Mouse (Mus musculus) lung, postnatal 10 days (tissue): ENCODE measurements around the gene Ppp1r14b.
"Not testable (repeated sequence)": the region's sequence is repeated elsewhere in the genome, so short reads cannot be mapped to it uniquely, and the experiment has no call there.

Experiments used
- DNase-seq: peaks from one replicate; pipeline ENCODE4 v3.0.0; 2021

Ppp1r14b gene

GRCm38 (mm10) chr19:6977759-6978638, 3.2 kb downstream of the Ppp1r14b start:
- no peak for DNase-seq

- no peak for DNase-seq
Observed at GRCm38 (mm10) chr19:6978639-6978974, 3.8 kb downstream of the Ppp1r14b start.

DNA sequence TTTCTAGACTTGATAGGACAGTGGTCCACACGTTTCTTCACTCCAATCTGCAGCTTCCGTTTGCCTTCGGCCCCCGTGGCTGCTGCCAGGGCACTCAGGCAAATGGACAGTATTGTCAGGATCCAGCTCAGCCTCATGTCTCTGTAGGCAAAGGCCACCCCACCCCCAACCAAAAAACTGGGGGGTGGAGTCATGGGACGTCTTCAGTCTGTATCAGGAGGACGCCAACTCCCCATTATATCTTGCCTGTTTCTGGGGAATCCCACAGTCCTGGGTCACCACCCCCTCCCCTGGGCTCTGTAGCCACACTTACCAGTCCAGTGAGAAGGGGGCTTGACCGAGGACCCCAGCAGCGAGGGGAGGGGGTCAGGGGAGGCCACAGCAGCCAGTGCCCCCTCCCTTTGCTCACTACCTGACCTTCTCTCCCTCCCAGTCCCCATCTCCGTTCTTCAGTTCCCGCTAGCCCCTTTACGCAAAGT, 4.3 kb downstream of the Ppp1r14b start:
- DNase-seq: no peak

DNA sequence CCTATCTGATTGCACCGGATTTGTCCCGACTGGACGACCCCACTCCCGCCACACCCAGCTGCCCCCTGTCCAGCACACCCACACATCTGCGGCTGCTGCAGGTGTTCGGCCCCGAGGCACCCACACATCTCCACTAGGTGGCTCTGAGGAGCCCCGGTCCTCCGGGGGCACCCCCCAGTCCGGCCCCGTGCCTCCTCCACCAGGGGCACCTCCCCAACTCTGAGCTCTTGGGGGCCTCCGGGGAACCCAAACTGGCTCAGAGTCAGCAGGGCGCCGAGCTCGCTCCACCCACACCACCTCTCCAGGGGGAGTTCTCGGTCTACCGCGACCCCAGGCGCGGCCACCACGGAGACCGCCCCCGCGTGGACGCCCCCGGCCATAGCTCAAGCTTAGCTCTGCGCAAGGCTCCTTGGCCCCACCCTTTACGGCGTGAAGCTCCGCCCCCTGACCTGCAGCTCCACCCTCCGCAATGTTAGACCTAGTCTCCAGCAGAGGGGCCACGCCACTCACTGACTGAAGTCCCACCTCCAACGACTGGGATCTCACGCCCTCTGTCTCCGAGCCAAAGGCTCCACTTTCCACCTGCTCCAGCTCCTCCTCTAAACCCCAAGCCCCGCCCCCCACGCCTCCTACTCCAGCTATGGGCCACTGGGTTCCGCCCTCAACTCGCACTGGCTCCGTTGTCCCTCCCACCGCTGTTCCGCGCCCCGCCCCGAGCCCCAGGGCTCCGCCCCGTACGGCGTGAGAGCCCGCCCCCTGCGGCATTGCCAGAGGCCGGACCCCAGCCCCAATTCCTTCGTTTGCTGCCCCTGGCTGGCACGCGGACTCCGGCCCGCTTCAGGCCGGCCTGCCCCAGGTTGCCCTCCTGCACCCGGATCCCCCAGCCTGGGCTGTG, 5.0 kb downstream of the Ppp1r14b start:
- peak; percentile 100 for DNase-seq

- peak; percentile 99 for DNase-seq
Observed at GRCm38 (mm10) chr19:6980381-6981093, 5.8 kb downstream of the Ppp1r14b start, which contains the start of gene Fkbp2. Fkbp2 (minus strand) TSS chr19:6980501.

GRCm38 (mm10) chr19:6981465-6981864, 6.7 kb downstream of the Ppp1r14b start:
- no peak for DNase-seq

DNA sequence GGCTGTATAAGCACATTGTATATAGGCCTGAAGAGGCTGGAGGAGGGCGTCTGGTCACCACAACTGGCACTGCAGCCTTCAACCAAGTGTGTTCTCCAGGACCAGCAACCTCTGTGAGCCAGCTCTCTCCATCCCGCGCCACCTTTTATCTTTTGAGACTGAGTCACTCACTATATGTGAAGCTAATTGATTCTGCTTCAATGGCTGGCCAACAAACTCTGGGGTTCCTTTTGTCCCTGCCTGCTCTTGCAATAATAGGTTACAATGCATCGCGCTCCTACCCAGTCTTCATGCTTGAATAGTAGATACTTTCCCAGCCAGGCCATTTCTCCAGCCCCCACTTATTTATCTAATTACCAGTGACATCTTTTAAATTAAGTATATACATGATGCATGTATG, 8.9 kb downstream of the Ppp1r14b start:
- DNase-seq: no peak

DNA sequence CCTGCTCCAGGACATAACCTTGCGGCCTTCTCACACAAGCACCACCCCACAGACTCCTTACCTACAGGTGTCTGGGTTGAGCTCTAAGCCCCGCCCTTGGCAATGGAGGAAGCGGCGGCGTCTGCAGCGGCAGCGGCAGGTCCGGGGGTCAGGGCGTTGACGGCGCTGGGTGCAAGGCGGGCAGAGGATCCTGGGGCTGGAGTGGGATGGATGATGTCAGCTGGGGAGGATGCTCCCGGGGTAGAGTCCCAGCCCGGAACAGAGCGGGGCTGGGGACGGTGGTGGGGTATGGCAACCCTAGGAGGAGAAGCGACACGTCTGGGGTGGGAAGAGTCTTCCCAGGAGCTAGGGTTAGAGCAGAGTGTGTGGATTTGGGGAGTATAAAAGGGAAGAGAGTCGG, 10.5 kb downstream of the Ppp1r14b start:
- DNase-seq: no peak

GRCm38 (mm10) chr19:6985951-6986708, 11.4 kb downstream of the Ppp1r14b start:
- DNase-seq: no peak

GRCm38 (mm10) chr19:6987061-6987903, 12.5 kb downstream of the Ppp1r14b start, which contains the start of gene Vegfb:
Vegfb (minus strand) TSS chr19:6987651.
- peak; percentile 64 for DNase-seq

GRCm38 (mm10) chr19:6987904-6988285, 13.1 kb downstream of the Ppp1r14b start:
- no peak for DNase-seq

- no peak for DNase-seq
Observed at GRCm38 (mm10) chr19:6989251-6989650, 14.5 kb downstream of the Ppp1r14b start.

DNA sequence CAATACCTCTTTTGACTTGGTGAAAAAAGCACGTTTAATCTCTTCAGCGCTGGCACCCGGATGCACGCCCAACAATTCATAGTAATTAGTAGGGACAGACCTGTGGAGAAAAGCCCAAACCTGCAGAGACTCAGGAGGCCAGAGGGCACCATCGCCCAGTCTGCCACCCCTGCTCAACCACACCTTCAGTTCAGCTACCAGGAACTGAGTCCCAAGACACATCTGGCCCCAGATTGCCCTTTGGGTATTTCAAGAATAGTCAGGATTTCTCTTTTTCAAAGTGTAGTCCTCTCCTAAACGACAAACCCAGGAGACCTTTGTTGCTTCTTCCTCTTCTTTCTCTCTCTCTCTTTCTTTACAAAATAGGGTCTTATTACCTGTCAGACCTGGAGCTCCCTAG, 15.9 kb downstream of the Ppp1r14b start:
- no peak for DNase-seq

DNA sequence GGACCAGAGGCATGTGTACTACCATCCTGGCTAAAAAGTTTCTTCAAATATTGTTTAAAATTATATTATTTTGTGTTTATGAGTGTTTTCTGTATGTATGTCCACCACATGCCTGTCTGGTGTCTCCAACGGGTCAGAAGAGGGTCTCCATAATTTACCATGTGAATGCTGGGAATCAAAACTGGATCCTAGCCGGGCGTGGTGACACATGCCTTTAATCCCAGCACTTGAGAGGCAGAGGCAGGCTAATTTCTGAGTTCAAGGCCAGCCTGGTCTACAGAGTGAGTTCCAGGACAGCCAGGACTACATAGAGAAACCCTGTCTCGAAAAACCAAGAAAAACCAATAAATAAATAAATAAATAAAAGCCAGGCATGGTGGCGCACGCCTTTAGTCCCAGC, 16.4 kb downstream of the Ppp1r14b start:
- not testable (repeated sequence) for DNase-seq

- peak; percentile 99 for DNase-seq
Observed at GRCm38 (mm10) chr19:6992011-6992858, 17.5 kb downstream of the Ppp1r14b start, which contains the start of gene Dnajc4. Dnajc4 (minus strand) TSS chr19:6992572.

DNA sequence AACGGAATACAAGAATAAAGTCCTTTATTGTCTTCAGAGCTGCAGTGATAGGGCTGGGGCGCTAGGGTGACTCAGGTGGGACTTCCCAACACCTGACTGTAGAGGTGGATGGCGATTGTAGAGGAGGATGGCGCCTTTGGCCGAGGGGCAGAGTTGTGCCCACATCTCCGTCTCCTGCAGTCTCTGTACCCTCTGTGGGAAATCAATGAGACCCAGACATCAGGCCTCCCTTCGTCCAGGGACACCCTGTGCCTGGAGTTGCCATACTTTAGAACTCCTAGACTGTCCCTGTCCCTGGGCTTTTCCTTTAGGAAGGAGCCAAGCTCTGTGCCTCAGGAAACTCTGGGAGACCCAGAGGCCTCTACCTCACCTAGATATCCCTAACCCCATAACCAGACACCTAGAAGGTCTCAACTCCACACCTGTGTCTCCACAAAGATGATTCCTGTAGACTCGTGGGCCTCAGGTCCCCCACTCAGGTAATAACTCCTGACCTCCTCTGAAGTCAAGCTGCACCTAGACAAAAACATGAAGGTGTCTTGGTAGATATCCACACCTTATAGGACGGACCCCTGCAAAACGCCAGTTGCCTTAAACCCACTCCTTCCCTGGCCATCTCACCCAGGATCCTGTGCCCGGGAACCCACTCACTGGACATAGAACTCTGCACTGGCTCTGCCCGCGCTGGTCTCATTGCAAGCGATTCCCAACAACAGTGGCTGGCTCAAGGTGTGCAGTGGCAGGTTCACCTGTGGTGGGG, 18.4 kb downstream of the Ppp1r14b start:
- peak; percentile 1 for DNase-seq

GRCm38 (mm10) chr19:6994002-6994401, 19.2 kb downstream of the Ppp1r14b start:
- no peak for DNase-seq

DNA sequence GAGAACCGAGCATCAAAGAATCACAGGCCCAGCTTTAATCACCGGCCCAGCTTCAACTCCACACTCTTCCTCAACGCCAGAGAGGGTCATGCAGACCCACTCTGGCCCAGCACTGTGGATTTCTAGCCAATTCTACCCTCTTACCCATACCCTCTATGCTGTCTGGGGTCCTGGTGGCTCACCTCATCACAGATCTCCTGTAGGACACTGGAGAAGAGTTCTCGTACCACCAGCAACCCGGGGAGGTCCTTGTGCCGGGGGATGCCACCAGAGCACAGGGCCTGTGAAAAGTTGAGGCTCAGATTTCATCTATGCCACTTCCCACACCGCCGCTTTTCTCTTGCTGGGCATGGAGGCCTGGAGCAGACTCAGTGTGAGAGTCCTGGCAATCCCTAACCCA, 19.7 kb downstream of the Ppp1r14b start:
- no peak for DNase-seq

- no peak for DNase-seq
Observed at GRCm38 (mm10) chr19:6995255-6995991, 20.7 kb downstream of the Ppp1r14b start.
